Mouse (Mus musculus) erythroblast, embryonic 14.5 days (primary cell): ENCODE data around the gene Tbc1d2.

Source experiments
- GATA1 ChIP-seq: IDR thresholded peaks from 2 replicates; pipeline ENCODE4 v1.6.1; 2012; ENCODE audit warnings: low read length, inconsistent platforms, mixed read lengths
- TAL1 ChIP-seq: IDR thresholded peaks from 3 replicates; pipeline ENCODE4 v1.6.1; 2012; ENCODE audit warnings: low read length, inconsistent platforms, mixed read lengths

- TF ChIP-seq TAL1 = no peak
- no peak for TF ChIP-seq GATA1
These were observed 39.5 kb upstream of the Tbc1d2 start for GRCm38 (mm10) chr4:46689397-46690022.
